Mouse (Mus musculus) splenic B cell, adult 2 months (primary cell): ENCODE data around the gene Popdc2.
A peak's percentile ranks its signal among the peaks of the same experiment; 100 is the strongest.
"Not testable (repeated sequence)": the region's sequence is repeated elsewhere in the genome, so short reads cannot be mapped to it uniquely, and the experiment has no call there.

Experiments used
- DNase-seq: peaks from one replicate; pipeline ENCODE4 v3.0.0-alpha.2; 2011; ENCODE audit warnings: low read depth, low spot score
- H3K27me3 ChIP-seq: 2 replicates; pipeline ENCODE4 v1.6.1; 2012; ENCODE audit warnings: mild to moderate bottlenecking, low read length, moderate library complexity, mixed read lengths; ENCODE audit not compliant: control insufficient read depth, poor library complexity, insufficient read depth, severe bottlenecking
- H3K36me3 ChIP-seq: 2 replicates; pipeline ENCODE4 v1.6.1; 2012; ENCODE audit warnings: mild to moderate bottlenecking, low read length, moderate library complexity, mixed read lengths; ENCODE audit not compliant: control insufficient read depth, poor library complexity, insufficient read depth, severe bottlenecking

Popdc2 gene

GRCm38 (mm10) chr16:38361933-38362332 is at the start of gene Popdc2:
TSS of gene Popdc2 (plus strand) at chr16:38362209.
- DNase-seq: no peak
- no peaks in the 10 kb centered on the region for H3K27me3 ChIP-seq

GRCm38 (mm10) chr16:38318492-38318891 is 43.5 kb upstream of the Popdc2 start:
- Histone ChIP-seq H3K27me3 (no peaks in the 10 kb centered on the region), H3K36me3 (no peaks in the 10 kb centered on the region)
- no peak for DNase-seq

More at GRCm38 (mm10) chr16:38361933-38362332, at the start of gene Popdc2:
- 0 out of 2 replicates have a peak, but pooled peaks cover 2% of the 10 kb centered on the region for H3K36me3 ChIP-seq

GRCm38 (mm10) chr16:38319087-38319486 is 42.9 kb upstream of the Popdc2 start:
- no peaks in the 10 kb centered on the region for H3K36me3 ChIP-seq
- H3K27me3 ChIP-seq: no peaks in the 10 kb centered on the region
- no peak for DNase-seq

- peak; percentile 69 for DNase-seq
- Histone ChIP-seq H3K27me3 (no peaks in the 10 kb centered on the region), H3K36me3 (no peaks in the 10 kb centered on the region)
Observed at GRCm38 (mm10) chr16:38321452-38321935, 40.5 kb upstream of the Popdc2 start.

GRCm38 (mm10) chr16:38324311-38324710 is 37.7 kb upstream of the Popdc2 start:
- no peak for DNase-seq
- H3K27me3 ChIP-seq: no peaks in the 10 kb centered on the region
- H3K36me3 ChIP-seq: no peaks in the 10 kb centered on the region

- H3K27me3 ChIP-seq: no peaks in the 10 kb centered on the region
- H3K36me3 ChIP-seq: no peaks in the 10 kb centered on the region
Observed at GRCm38 (mm10) chr16:38326778-38327397, 35.1 kb upstream of the Popdc2 start.

GRCm38 (mm10) chr16:38329340-38329739 is 32.7 kb upstream of the Popdc2 start:
- no peak for DNase-seq
- Histone ChIP-seq H3K36me3 (no peaks in the 10 kb centered on the region), H3K27me3 (no peaks in the 10 kb centered on the region)

More at GRCm38 (mm10) chr16:38326778-38327397, 35.1 kb upstream of the Popdc2 start:
- no peak for DNase-seq

- Histone ChIP-seq H3K27me3 (no peaks in the 10 kb centered on the region), H3K36me3 (no peaks in the 10 kb centered on the region)
- DNase-seq: no peak
Observed at GRCm38 (mm10) chr16:38334431-38334830, 27.6 kb upstream of the Popdc2 start.

- H3K36me3 ChIP-seq, H3K27me3 ChIP-seq, DNase-seq: not testable (repeated sequence)
Observed at GRCm38 (mm10) chr16:38338077-38338476, 23.9 kb upstream of the Popdc2 start.

- H3K27me3 ChIP-seq: no peaks in the 10 kb centered on the region
- DNase-seq: peak; percentile 47
- H3K36me3 ChIP-seq: no peaks in the 10 kb centered on the region
Observed at GRCm38 (mm10) chr16:38341396-38342324, 20.3 kb upstream of the Popdc2 start, which contains the start of gene Maats1. TSS of gene Maats1 (minus strand) at chr16:38342143.

- peak; percentile 74 for DNase-seq
- H3K27me3 ChIP-seq: no peaks in the 10 kb centered on the region
- peaks cover 2% of the 10 kb centered on the region; the same call in 1 of the 2 replicates for H3K36me3 ChIP-seq
Observed at GRCm38 (mm10) chr16:38344941-38345725, 16.9 kb upstream of the Popdc2 start.

- no peaks in the 10 kb centered on the region for H3K27me3 ChIP-seq
- peak; percentile 96 for DNase-seq
- H3K36me3 ChIP-seq: peaks cover 6% of the 10 kb centered on the region
Observed at GRCm38 (mm10) chr16:38346529-38347325, 15.3 kb upstream of the Popdc2 start, which contains the start of the genes Cox17 and Gm21987. TSS of gene Cox17 (plus strand) at chr16:38346991. TSS of gene Gm21987 (plus strand) at chr16:38347040.

GRCm38 (mm10) chr16:38347588-38347987 is 14.4 kb upstream of the Popdc2 start:
- Histone ChIP-seq H3K27me3 (no peaks in the 10 kb centered on the region), H3K36me3 (peaks cover 6% of the 10 kb centered on the region)
- no peak for DNase-seq
